Mouse (Mus musculus) heart, adult 8-10 months (tissue): Measurements from ENCODE around the gene Zfp358. TPM values are rescaled to one million over a fixed set of nuclear protein-coding genes. Genes with fewer than 3 reads are reported as not detected.

Experiments used
- total RNA-seq, 4 experiments: library from RNA; stranded (reverse); gene quantifications; 2 replicates each; pipeline ENCODE4 v1.2.4; 2022

Gene Zfp358
- total RNA-seq, 4 experiments from 2014 or later: 24.2 to 30.9 (median 29.6) TPM

Other genes with a start within 250 kb of the Zfp358 start
- gene Insr, start 213.5 kb upstream of the Zfp358 start, total RNA-seq: 100 to 1,000 TPM; 117 to 175 (median 143) TPM
- gene A430078G23Rik, start 139.7 kb upstream of the Zfp358 start, total RNA-seq: 1 to 10 TPM in 1 of 4 experiments, under 1 TPM in 3; 0.19 to 1.5 (median 0.33) TPM
- 10 to 100 TPM; 15.0 to 17.4 (median 15.8) TPM for gene Arhgef18, start 100.1 kb upstream of the Zfp358 start, total RNA-seq
- gene Pex11g, start 25.5 kb upstream of the Zfp358 start, total RNA-seq: 1 to 10 TPM; 2.6 to 4.7 (median 4.1) TPM
- gene Tex45, start 22.3 kb upstream of the Zfp358 start, total RNA-seq: under 1 TPM in 1 of 4 experiments, not detected in 3; 0.16 TPM
- 10 to 100 TPM; 20.6 to 24.2 (median 23.3) TPM for gene Mcoln1, start 7.3 kb downstream of the Zfp358 start, total RNA-seq
- gene Pnpla6, start 22.2 kb downstream of the Zfp358 start, total RNA-seq: 1 to 10 TPM; 8.8 to 9.8 (median 9.6) TPM
- gene C330021F23Rik, start 74.9 kb downstream of the Zfp358 start, total RNA-seq: under 1 TPM in 1 of 4 experiments, not detected in 3; 0.57 TPM
- gene Camsap3, start 94.2 kb downstream of the Zfp358 start, total RNA-seq: 1 to 10 TPM in 2 of 4 experiments, under 1 TPM in 2; 0.86 to 2.1 (median 1.0) TPM
- gene Xab2, start 128.2 kb downstream of the Zfp358 start, total RNA-seq: 10 to 100 TPM; 13.8 to 18.5 (median 16.2) TPM
- gene Pet100, start 128.4 kb downstream of the Zfp358 start, total RNA-seq: 100 to 1,000 TPM in 1 of 4 experiments, 10 to 100 TPM in 3; 84.2 to 104 (median 93.4) TPM
- not detected for gene Pcp2, start 132.4 kb downstream of the Zfp358 start, total RNA-seq
- 1 to 10 TPM; 4.6 to 7.7 (median 5.6) TPM for gene Stxbp2, start 137.8 kb downstream of the Zfp358 start, total RNA-seq
- 1 to 10 TPM in 2 of 4 experiments, under 1 TPM in 2; 0.38 to 1.9 (median 1.3) TPM for gene Retn, start 162.6 kb downstream of the Zfp358 start, total RNA-seq
- 1 to 10 TPM in 1 of 4 experiments, not detected in 3; 3.5 TPM for gene Mcemp1, start 172.6 kb downstream of the Zfp358 start, total RNA-seq
- gene Fcor, start 179.2 kb downstream of the Zfp358 start, total RNA-seq: under 1 TPM in 2 of 4 experiments, not detected in 2; 0.86 to 0.97 TPM
- gene Trappc5, start 183.2 kb downstream of the Zfp358 start, total RNA-seq: 10 to 100 TPM; 19.9 to 23.0 (median 20.6) TPM
- gene Fcer2a, start 201.0 kb downstream of the Zfp358 start, total RNA-seq: under 1 TPM; 0.22 to 0.55 (median 0.47) TPM
- gene Clec4g, start 227.5 kb downstream of the Zfp358 start, total RNA-seq: under 1 TPM; 0.53 to 0.79 (median 0.59) TPM